ENCODE assay signal across 8 mouse cellular contexts in genomic region chr17:56078361-56078760, GRCm38 (mm10). TPM values are rescaled to one million over a fixed set of nuclear protein-coding genes. Genes with fewer than 3 reads are reported as not detected.
A peak's percentile ranks its signal among the peaks of the same experiment; 100 is the strongest.
DNase-seq lines count a peak whose midpoint lies in the region; ATAC-seq and TF ChIP-seq lines count a peak whose summit lies in the region.
"Not testable (repeated sequence)": the region's sequence is repeated elsewhere in the genome, so short reads cannot be mapped to it uniquely, and the experiment has no call there.

No protein-coding gene starts in this region.

- H3K36me3 ChIP-seq in MEL (ENCODE audit: control insufficient read depth in 1 of 2, insufficient read depth in 2 of 2, low read length in 2 of 2); heart, adult 2 months (ENCODE audit: control insufficient read depth, insufficient read depth, low read length); hindbrain, embryonic 16.5 days (ENCODE audit: control insufficient read depth, insufficient read depth, low read length); midbrain, embryonic 16.5 days (ENCODE audit: control insufficient read depth, insufficient read depth, low read length); stomach, postnatal 0 days (ENCODE audit: control insufficient read depth, insufficient read depth, low read length): not testable (repeated sequence)
- H3K36me3 ChIP-seq in embryonic facial prominence, embryonic 10.5 days (replicated peaks), result peaks cover 16% of the 10 kb centered on the region
- H3K36me3 ChIP-seq in liver, embryonic 15.5 days (replicated peaks), result peaks cover 15% of the 10 kb centered on the region

- H3K4me3 ChIP-seq in MEL (ENCODE audit: control insufficient read depth in 1 of 2, insufficient read depth in 1 of 2, low read depth in 2 of 2, low read length in 2 of 2), result peak overlapping the region; percentile 34 to 46
- peak overlapping the region; percentile 81 for H3K4me3 ChIP-seq in embryonic facial prominence, embryonic 10.5 days
- H3K4me3 ChIP-seq in heart, adult 2 months, result peak overlapping the region; percentile 48
- H3K4me3 ChIP-seq in hindbrain, embryonic 16.5 days (ENCODE audit: low read length), result peak overlapping the region; percentile 91; the same call in 1 of the 2 replicates
- H3K4me3 ChIP-seq in liver, embryonic 15.5 days (replicated peaks), result peak overlapping the region; percentile 81
- not testable (repeated sequence) for H3K4me3 ChIP-seq in midbrain, embryonic 16.5 days (ENCODE audit: low read depth, low read length)
- peak overlapping the region; percentile 18; the same call in 1 of the 2 replicates for H3K4me3 ChIP-seq in stomach, postnatal 0 days (ENCODE audit: low read depth, low read length)

- 65% methylated on average over 9 of the region's 9 CpGs for WGBS in embryonic facial prominence, embryonic 10.5 days
- 59% methylated on average over 9 of the region's 9 CpGs for whole genome bisulfite sequencing in heart, adult 2 months
- 60% methylated on average over 9 of the region's 9 CpGs for WGBS in hindbrain, embryonic 16.5 days
- 55% methylated on average over 9 of the region's 9 CpGs for WGBS in liver, embryonic 15.5 days (ENCODE audit: insufficient replicate concordance)
- WGBS in midbrain, embryonic 16.5 days, result 67% methylated on average over 9 of the region's 9 CpGs
- 64% methylated on average over 9 of the region's 9 CpGs for WGBS in stomach, postnatal 0 days

- peak overlapping the region; percentile 33; the same call in 1 of the 2 replicates for H3K9ac ChIP-seq in MEL (ENCODE audit: control insufficient read depth, low read depth, low read length, poor library complexity, severe bottlenecking)
- H3K9ac ChIP-seq in heart, adult 2 months (ENCODE audit: low read depth, low read length); hindbrain, embryonic 16.5 days (ENCODE audit: low read depth, low read length); liver, embryonic 15.5 days; midbrain, embryonic 16.5 days (ENCODE audit: low read depth, low read length); stomach, postnatal 0 days (ENCODE audit: low read length): not testable (repeated sequence)

- not testable (repeated sequence) for ATAC-seq in hindbrain, embryonic 16.5 days; liver, embryonic 15.5 days (ENCODE audit: insufficient read depth); midbrain, embryonic 16.5 days; stomach, postnatal 0 days (ENCODE audit: low FRiP score, low TSS enrichment)

- DNase-seq in MEL (ENCODE audit: low read depth, low spot score); embryonic facial prominence, embryonic 10.5 days (ENCODE audit: low spot score); stomach, postnatal 0 days (ENCODE audit: low spot score): not testable (repeated sequence)
- DNase-seq in heart, adult 2 months, result peak; percentile 22 to 38
- DNase-seq in kidney, postnatal 14 days, result peak; percentile 17

- peak overlapping the region; percentile 10; the same call in 1 of the 2 replicates for H3K27ac ChIP-seq in MEL (ENCODE audit: control insufficient read depth, low read depth, low read length)
- H3K27ac ChIP-seq in embryonic facial prominence, embryonic 10.5 days (replicated peaks), result peak overlapping the region; percentile 73
- H3K27ac ChIP-seq in heart, adult 2 months, result peak overlapping the region; percentile 84
- not testable (repeated sequence) for H3K27ac ChIP-seq in hindbrain, embryonic 16.5 days (ENCODE audit: low read depth, low read length); midbrain, embryonic 16.5 days (ENCODE audit: low read length)
- peak overlapping the region; percentile 84 for H3K27ac ChIP-seq in liver, embryonic 15.5 days (replicated peaks)
- H3K27ac ChIP-seq in stomach, postnatal 0 days (replicated peaks), result peak overlapping the region; percentile 56; the same call in 1 of the 2 replicates

- not testable (repeated sequence) for TF ChIP-seq POLR2A in MEL (IDR thresholded peaks at IDR 0.05; ENCODE audit: control insufficient read depth in 1 of 2, insufficient read depth in 1 of 2, low read depth in 1 of 2, low read length in 2 of 2, poor library complexity in 1 of 2); heart, adult 2 months (IDR thresholded peaks at IDR 0.05; ENCODE audit: insufficient read depth, low read depth, low read length)

- H3K79me2 ChIP-seq in MEL (ENCODE audit: control insufficient read depth, insufficient read depth, low read length, poor library complexity), result peaks cover 19% of the 10 kb centered on the region
- not testable (repeated sequence) for H3K79me2 ChIP-seq in heart, adult 2 months (replicated peaks; ENCODE audit: control insufficient read depth, insufficient read depth, low read length)

- not testable (repeated sequence) for H3K9me3 ChIP-seq in MEL (replicated peaks; ENCODE audit: insufficient read depth, low read length); embryonic facial prominence, embryonic 10.5 days; hindbrain, embryonic 16.5 days (ENCODE audit: control insufficient read depth, low read length); liver, embryonic 15.5 days (replicated peaks); midbrain, embryonic 16.5 days (replicated peaks; ENCODE audit: control insufficient read depth, low read length, poor library complexity, severe bottlenecking); stomach, postnatal 0 days (ENCODE audit: control insufficient read depth, low read length)

- TF ChIP-seq EP300 in MEL (IDR thresholded peaks at IDR 0.05; ENCODE audit: low read depth in 1 of 2, low read length in 2 of 2); heart, adult 2 months (IDR thresholded peaks at IDR 0.05; ENCODE audit: insufficient read depth, low read depth, low read length); stomach, postnatal 0 days (optimal IDR thresholded peaks at IDR 0.05): not testable (repeated sequence)

- peaks cover 0 to 24% of the 10 kb centered on the region in 2 experiments; a peak in 3 of 4 replicates for H3K4me1 ChIP-seq in MEL (ENCODE audit: control insufficient read depth in 1 of 2, insufficient read depth in 2 of 2, low read length in 2 of 2)
- peaks cover 54% of the 10 kb centered on the region for H3K4me1 ChIP-seq in embryonic facial prominence, embryonic 10.5 days
- H3K4me1 ChIP-seq in heart, adult 2 months (ENCODE audit: control insufficient read depth, insufficient read depth, low read length), result peaks cover 13% of the 10 kb centered on the region
- peaks cover 33% of the 10 kb centered on the region for H3K4me1 ChIP-seq in hindbrain, embryonic 16.5 days (ENCODE audit: control insufficient read depth, insufficient read depth, low read depth, low read length)
- H3K4me1 ChIP-seq in liver, embryonic 15.5 days (replicated peaks), result peaks cover 62% of the 10 kb centered on the region
- H3K4me1 ChIP-seq in midbrain, embryonic 16.5 days (ENCODE audit: control insufficient read depth, insufficient read depth, low read length), result peaks cover 38% of the 10 kb centered on the region
- peaks cover 11% of the 10 kb centered on the region for H3K4me1 ChIP-seq in stomach, postnatal 0 days (replicated peaks; ENCODE audit: control insufficient read depth, insufficient read depth)

- TF ChIP-seq RAD21 in MEL (IDR thresholded peaks at IDR 0.05; ENCODE audit: low read depth, low read length), result not testable (repeated sequence)

- intact Hi-C loops in heart, adult 2 months (cut with DNase I), result loop anchor here (2.0 kb wide), 1 partner anchor 54 kb away; no protein-coding TSS in a partner anchor

- H3K27me3 ChIP-seq in MEL (ENCODE audit: control insufficient read depth in 1 of 2, insufficient read depth in 2 of 2, low read length in 2 of 2); embryonic facial prominence, embryonic 10.5 days (replicated peaks; ENCODE audit: low read depth, poor library complexity, severe bottlenecking); heart, adult 2 months (ENCODE audit: control insufficient read depth, insufficient read depth, low read length); hindbrain, embryonic 16.5 days (replicated peaks; ENCODE audit: control insufficient read depth, insufficient read depth, low read length); liver, embryonic 15.5 days; midbrain, embryonic 16.5 days (ENCODE audit: control insufficient read depth, insufficient read depth, low read depth, low read length); stomach, postnatal 0 days (ENCODE audit: control insufficient read depth, insufficient read depth, low read length): not testable (repeated sequence)

- not testable (repeated sequence) for TF ChIP-seq CTCF in MEL (IDR thresholded peaks at IDR 0.05 in 2 of 3, conservative IDR thresholded peaks at IDR 0.05 in 1 of 3; ENCODE audit: control insufficient read depth in 1 of 3, insufficient read depth in 1 of 3, low read depth in 2 of 3, low read length in 3 of 3, poor library complexity in 1 of 3, severe bottlenecking in 1 of 3); heart, adult 2 months (IDR thresholded peaks at IDR 0.05); stomach, postnatal 0 days (IDR thresholded peaks at IDR 0.05; ENCODE audit: low read depth)

- peak overlapping the region; percentile 42 for H3K4me2 ChIP-seq in hindbrain, embryonic 16.5 days (ENCODE audit: low read length)
- H3K4me2 ChIP-seq in liver, embryonic 15.5 days, result peak overlapping the region; percentile 99
- H3K4me2 ChIP-seq in midbrain, embryonic 16.5 days (ENCODE audit: low read length), result peak overlapping the region; percentile 21
- H3K4me2 ChIP-seq in stomach, postnatal 0 days (replicated peaks; ENCODE audit: low read depth), result peak overlapping the region; percentile 23; the same call in 1 of the 2 replicates

RNA-seq across cellular contexts. Expression of gene Hdgfl2, which starts 1.1 kb away (rescaled TPM):
- total RNA-seq in MEL (2012; rRNA removed), result 64.2 and 71.9 TPM in 2 replicates
- 100 to 1,000 TPM in 1 of 2 experiments, not detected in 1; 132 TPM for polyA plus RNA-seq in MEL (2012; ENCODE audit: insufficient read depth in 1 of 2, insufficient read length in 2 of 2, low read depth in 1 of 2, low replicate concordance in 2 of 2, missing spikeins in 1 of 2)
- 195 and 197 TPM in 2 replicates for polyA plus RNA-seq in embryonic facial prominence, embryonic 10.5 days (2016; fragmentation: Nextera tagmentation; extraction: Ambion mirVana)
- 10 to 100 TPM; 32.5 to 35.0 TPM for total RNA-seq in heart, adult 2 months (2021)
- polyA plus RNA-seq in heart, adult 2 months (2012; rRNA removed), result 30.2 and 31.5 TPM in 2 replicates
- polyA plus RNA-seq in hindbrain, embryonic 16.5 days (2015; fragmentation: Nextera tagmentation; extraction: Ambion mirVana), result 125 and 136 TPM in 2 replicates
- polyA plus RNA-seq in liver, embryonic 15.5 days (2015; fragmentation: Nextera tagmentation; extraction: Ambion mirVana), result 42.7 and 43.0 TPM in 2 replicates
- 140 and 148 TPM in 2 replicates for polyA plus RNA-seq in midbrain, embryonic 16.5 days (2015; fragmentation: Nextera tagmentation; extraction: Ambion mirVana)
- 37.8 and 38.4 TPM in 2 replicates for polyA plus RNA-seq in stomach, postnatal 0 days (2015; fragmentation: Nextera tagmentation; extraction: Ambion mirVana)

RNA-seq across cellular contexts. Expression of gene Ubxn6, which starts 3.5 kb away (rescaled TPM):
- total RNA-seq in MEL (2012; rRNA removed), result 24.8 and 28.2 TPM in 2 replicates
- 10 to 100 TPM in 1 of 2 experiments, not detected in 1; 42.2 TPM for polyA plus RNA-seq in MEL (2012; ENCODE audit: insufficient read depth in 1 of 2, insufficient read length in 2 of 2, low read depth in 1 of 2, low replicate concordance in 2 of 2, missing spikeins in 1 of 2)
- polyA plus RNA-seq in embryonic facial prominence, embryonic 10.5 days (2016; fragmentation: Nextera tagmentation; extraction: Ambion mirVana), result 35.0 and 36.8 TPM in 2 replicates
- 10 to 100 TPM; 47.6 to 53.5 TPM for total RNA-seq in heart, adult 2 months (2021)
- polyA plus RNA-seq in heart, adult 2 months (2012; rRNA removed), result 64.4 and 79.3 TPM in 2 replicates
- polyA plus RNA-seq in hindbrain, embryonic 16.5 days (2015; fragmentation: Nextera tagmentation; extraction: Ambion mirVana), result 77.6 and 79.5 TPM in 2 replicates
- polyA plus RNA-seq in liver, embryonic 15.5 days (2015; fragmentation: Nextera tagmentation; extraction: Ambion mirVana), result 12.5 and 13.0 TPM in 2 replicates
- polyA plus RNA-seq in midbrain, embryonic 16.5 days (2015; fragmentation: Nextera tagmentation; extraction: Ambion mirVana), result 84.0 and 88.5 TPM in 2 replicates
- polyA plus RNA-seq in stomach, postnatal 0 days (2015; fragmentation: Nextera tagmentation; extraction: Ambion mirVana), result 43.0 and 45.1 TPM in 2 replicates

RNA-seq across cellular contexts. Expression of gene Plin4, which starts 31.2 kb away (rescaled TPM):
- 0.08 and 0.10 TPM in 2 replicates for total RNA-seq in MEL (2012; rRNA removed)
- under 1 TPM in 1 of 2 experiments, not detected in 1; 0.07 TPM for polyA plus RNA-seq in MEL (2012; ENCODE audit: insufficient read depth in 1 of 2, insufficient read length in 2 of 2, low read depth in 1 of 2, low replicate concordance in 2 of 2, missing spikeins in 1 of 2)
- 0.05 TPM in 2 replicates for polyA plus RNA-seq in embryonic facial prominence, embryonic 10.5 days (2016; fragmentation: Nextera tagmentation; extraction: Ambion mirVana)
- 100 to 1,000 TPM; 151 to 170 TPM for total RNA-seq in heart, adult 2 months (2021)
- 114 and 167 TPM in 2 replicates for polyA plus RNA-seq in heart, adult 2 months (2012; rRNA removed)
- 0.07 and 0.10 TPM in 2 replicates for polyA plus RNA-seq in hindbrain, embryonic 16.5 days (2015; fragmentation: Nextera tagmentation; extraction: Ambion mirVana)
- polyA plus RNA-seq in liver, embryonic 15.5 days (2015; fragmentation: Nextera tagmentation; extraction: Ambion mirVana), result 0.02 and 0.06 TPM in 2 replicates
- 0.05 and 0.15 TPM in 2 replicates for polyA plus RNA-seq in midbrain, embryonic 16.5 days (2015; fragmentation: Nextera tagmentation; extraction: Ambion mirVana)
- polyA plus RNA-seq in stomach, postnatal 0 days (2015; fragmentation: Nextera tagmentation; extraction: Ambion mirVana), result 0.95 and 1.4 TPM in 2 replicates

RNA-seq across cellular contexts. Expression of gene Chaf1a, which starts 38.1 kb away (rescaled TPM):
- 48.5 and 49.5 TPM in 2 replicates for total RNA-seq in MEL (2012; rRNA removed)
- polyA plus RNA-seq in MEL (2012; ENCODE audit: insufficient read depth in 1 of 2, insufficient read length in 2 of 2, low read depth in 1 of 2, low replicate concordance in 2 of 2, missing spikeins in 1 of 2), result 100 to 1,000 TPM in 1 of 2 experiments, not detected in 1; 116 TPM
- 50.7 and 52.3 TPM in 2 replicates for polyA plus RNA-seq in embryonic facial prominence, embryonic 10.5 days (2016; fragmentation: Nextera tagmentation; extraction: Ambion mirVana)
- 1 to 10 TPM in 1 of 2 experiments, under 1 TPM in 1; 0.99 to 1.3 TPM for total RNA-seq in heart, adult 2 months (2021)
- polyA plus RNA-seq in heart, adult 2 months (2012; rRNA removed), result 0.45 and 0.67 TPM in 2 replicates
- 4.5 and 6.7 TPM in 2 replicates for polyA plus RNA-seq in hindbrain, embryonic 16.5 days (2015; fragmentation: Nextera tagmentation; extraction: Ambion mirVana)
- 16.6 and 18.5 TPM in 2 replicates for polyA plus RNA-seq in liver, embryonic 15.5 days (2015; fragmentation: Nextera tagmentation; extraction: Ambion mirVana)
- polyA plus RNA-seq in midbrain, embryonic 16.5 days (2015; fragmentation: Nextera tagmentation; extraction: Ambion mirVana), result 3.6 and 5.0 TPM in 2 replicates
- 4.5 and 5.0 TPM in 2 replicates for polyA plus RNA-seq in stomach, postnatal 0 days (2015; fragmentation: Nextera tagmentation; extraction: Ambion mirVana)

RNA-seq across cellular contexts. Expression of gene Plin5, which starts 39.0 kb away (rescaled TPM):
- total RNA-seq in MEL (2012; rRNA removed), result not detected in 2 replicates
- not detected for polyA plus RNA-seq in MEL (2012; ENCODE audit: insufficient read depth in 1 of 2, insufficient read length in 2 of 2, low read depth in 1 of 2, low replicate concordance in 2 of 2, missing spikeins in 1 of 2)
- 0.47 and 0.48 TPM in 2 replicates for polyA plus RNA-seq in embryonic facial prominence, embryonic 10.5 days (2016; fragmentation: Nextera tagmentation; extraction: Ambion mirVana)
- total RNA-seq in heart, adult 2 months (2021), result 100 to 1,000 TPM; 159 to 160 TPM
- 112 and 170 TPM in 2 replicates for polyA plus RNA-seq in heart, adult 2 months (2012; rRNA removed)
- 2.4 and 3.4 TPM in 2 replicates for polyA plus RNA-seq in hindbrain, embryonic 16.5 days (2015; fragmentation: Nextera tagmentation; extraction: Ambion mirVana)
- 1.3 and 3.7 TPM in 2 replicates for polyA plus RNA-seq in liver, embryonic 15.5 days (2015; fragmentation: Nextera tagmentation; extraction: Ambion mirVana)
- 1.2 and 2.8 TPM in 2 replicates for polyA plus RNA-seq in midbrain, embryonic 16.5 days (2015; fragmentation: Nextera tagmentation; extraction: Ambion mirVana)
- 0.48 and 0.65 TPM in 2 replicates for polyA plus RNA-seq in stomach, postnatal 0 days (2015; fragmentation: Nextera tagmentation; extraction: Ambion mirVana)

Comparison
In these comparisons a context has a peak if more than half of its experiments do, and no peak if none do; other contexts are left out.
1. H3K4me2 ChIP-seq: peak in every context shown above with its lines; median percentile 99 in liver, embryonic 15.5 days; 42 in hindbrain, embryonic 16.5 days; 23 in stomach, postnatal 0 days; 21 in midbrain, embryonic 16.5 days.
2. RNA of gene Plin4, which starts 31.2 kb away (polyA plus RNA-seq): 114 to 167 TPM in heart, adult 2 months; 0.95 to 1.4 TPM in stomach, postnatal 0 days, 0.05 to 0.15 TPM in midbrain, embryonic 16.5 days, 0.07 to 0.10 TPM in hindbrain, embryonic 16.5 days, 0.07 TPM in MEL, 0.05 TPM in embryonic facial prominence, embryonic 10.5 days and 0.02 to 0.06 TPM in liver, embryonic 15.5 days; every median in the first group is over 10 times any median in the second.